Mouse (Mus musculus) adrenal gland, postnatal 10 days (tissue): Measurements from ENCODE around the gene Copa. TPM values are rescaled to one million over a fixed set of nuclear protein-coding genes. Genes with fewer than 3 reads are reported as not detected.

Source experiments
- DNase-seq: peaks from one replicate; pipeline ENCODE4 v3.0.0; 2021; ENCODE audit warnings: mixed read lengths
- total RNA-seq, 2 experiments: library from RNA; stranded (reverse); gene quantifications; 2 replicates each; pipeline ENCODE4 v1.2.3; 2021

Gene Copa
- total RNA-seq, 2 experiments from 2014 or later: 150 to 151 TPM

- DNase-seq: no peak
Observed at GRCm38 (mm10) chr1:172141529-172141928, 59.2 kb downstream of the Copa start.

- DNase-seq: peak; percentile 67
Observed at GRCm38 (mm10) chr1:172143570-172143969, 61.2 kb downstream of the Copa start.

- DNase-seq: peak; percentile 99
Observed at GRCm38 (mm10) chr1:172147835-172148278, 65.5 kb downstream of the Copa start, which contains the start of gene Dcaf8. Gene Dcaf8 (plus strand): TSS chr1:172148084.

- DNase-seq: peak; percentile 72
Observed at GRCm38 (mm10) chr1:172148279-172148954, 66.1 kb downstream of the Copa start.

- no peak for DNase-seq
Observed at GRCm38 (mm10) chr1:172148955-172149815, 66.9 kb downstream of the Copa start.

GRCm38 (mm10) chr1:172154536-172154935 lies 72.2 kb downstream of the Copa start:
- DNase-seq: no peak

- DNase-seq: no peak
Observed at GRCm38 (mm10) chr1:172155518-172155917, 73.2 kb downstream of the Copa start.

GRCm38 (mm10) chr1:172159970-172160369 lies 77.6 kb downstream of the Copa start:
- no peak for DNase-seq

- DNase-seq: no peak
Observed at GRCm38 (mm10) chr1:172160508-172160907, 78.2 kb downstream of the Copa start.

- peak; percentile 27 for DNase-seq
Observed at GRCm38 (mm10) chr1:172162009-172162408, 79.7 kb downstream of the Copa start.

- DNase-seq: no peak
Observed at GRCm38 (mm10) chr1:172162959-172163358, 80.6 kb downstream of the Copa start.

GRCm38 (mm10) chr1:172167911-172168310 lies 85.6 kb downstream of the Copa start:
- no peak for DNase-seq

- DNase-seq: no peak
Observed at GRCm38 (mm10) chr1:172169809-172170208, 87.5 kb downstream of the Copa start.

Other genes with a start within 250 kb of the Copa start
- 1 to 10 TPM; 5.3 to 6.2 TPM for gene Cd84, start 242.8 kb upstream of the Copa start, total RNA-seq
- under 1 TPM; 0.39 TPM for gene Gm10521, start 186.9 kb upstream of the Copa start, total RNA-seq
- gene Slamf6, start 165.0 kb upstream of the Copa start, total RNA-seq: 1 to 10 TPM; 1.8 to 2.6 TPM
- 10 to 100 TPM in 1 of 2 experiments, 1 to 10 TPM in 1; 6.3 to 10.6 TPM for gene Vangl2, start 54.1 kb upstream of the Copa start, total RNA-seq
- under 1 TPM in 1 of 2 experiments, not detected in 1; 0.09 TPM for gene Nhlh1, start 25.0 kb upstream of the Copa start, total RNA-seq
- 10 to 100 TPM; 81.0 to 93.0 TPM for gene Ncstn, start 266 bp downstream of the Copa start, total RNA-seq
- 100 to 1,000 TPM; 154 to 172 TPM for gene Pex19, start 44.2 kb downstream of the Copa start, total RNA-seq
- 100 to 1,000 TPM; 114 to 153 TPM for gene Dcaf8, start 65.6 kb downstream of the Copa start, total RNA-seq
- gene Pea15a, start 124.3 kb downstream of the Copa start, total RNA-seq: 10 to 100 TPM; 65.7 to 80.4 TPM
- 100 to 1,000 TPM in 1 of 2 experiments, 10 to 100 TPM in 1; 63.5 to 189 TPM for gene Casq1, start 137.3 kb downstream of the Copa start, total RNA-seq
- gene Atp1a4, start 175.9 kb downstream of the Copa start, total RNA-seq: under 1 TPM; 0.24 to 0.30 TPM
- 10 to 100 TPM; 26.5 to 32.3 TPM for gene Igsf8, start 179.1 kb downstream of the Copa start, total RNA-seq
- 100 to 1,000 TPM; 303 to 400 TPM for gene Atp1a2, start 215.5 kb downstream of the Copa start, total RNA-seq
- gene Kcnj9, start 246.8 kb downstream of the Copa start, total RNA-seq: under 1 TPM in 1 of 2 experiments, not detected in 1; 0.12 TPM